Mouse (Mus musculus): ENCODE results near the gene Dtd2.

Dtd2 gene
- long read RNA-seq, experiment 1, transcript Dtd2-201 (3 exons, 2,564 nt), result major isoform, 13 of 21 reads
- long read RNA-seq, experiment 1, transcript Dtd2-202 (4 exons, 1,012 nt), result minor isoform, 6 of 21 reads
- long read RNA-seq, experiment 1, partial matches to known transcripts, result 0 of 21 reads
- long read RNA-seq, experiment 1, other reads (novel, unspliced or antisense), result 2 of 21 reads
- long read RNA-seq, experiment 2, transcript Dtd2-201 (3 exons, 2,564 nt), result major isoform, 17 of 22 reads
- long read RNA-seq, experiment 2, partial matches to known transcripts, result 0 of 22 reads
- long read RNA-seq, experiment 2, other reads (novel, unspliced or antisense), result 2 of 22 reads

- intact Hi-C loops (cut with DNase I), result no loop called here
These were observed at the start of gene Dtd2 for GRCm38 (mm10) chr12:52005877-52006632. Gene Dtd2, minus strand, starts transcription at chr12:52006501.

GRCm38 (mm10) chr12:52049324-52049723, 43.0 kb upstream of the Dtd2 start:
- intact Hi-C loops (cut with DNase I), result loop anchor here (10.0 kb wide), 1 partner anchor 225 kb away; no protein-coding TSS in a partner anchor

- intact Hi-C loops (cut with DNase I), result loop anchor here (10.0 kb wide), 1 partner anchor 228 kb away; no protein-coding TSS in a partner anchor
These were observed 40.1 kb upstream of the Dtd2 start for GRCm38 (mm10) chr12:52046371-52046770.

- intact Hi-C loops (cut with DNase I), result loop anchor here (10.0 kb wide), 1 partner anchor 232 kb away; no protein-coding TSS in a partner anchor
These were observed 36.6 kb upstream of the Dtd2 start for GRCm38 (mm10) chr12:52042818-52043336.

GRCm38 (mm10) chr12:52038352-52038751, 32.1 kb upstream of the Dtd2 start:
- intact Hi-C loops (cut with DNase I), result loop anchor here (5.0 to 10.0 kb wide), 2 partner anchors 466 to 599 kb away; partner anchors contain the start of gene Arhgap5

GRCm38 (mm10) chr12:52034956-52035355, 28.7 kb upstream of the Dtd2 start:
- intact Hi-C loops (cut with DNase I), result loop anchor here (5.0 to 10.0 kb wide), 2 partner anchors 470 to 602 kb away; partner anchors contain the start of gene Arhgap5

GRCm38 (mm10) chr12:52032276-52032675, 26.0 kb upstream of the Dtd2 start:
- intact Hi-C loops (cut with DNase I), result loop anchor here (10.0 kb wide), 1 partner anchor 473 kb away; the partner anchor contains the start of gene Arhgap5

- intact Hi-C loops (cut with DNase I), result no loop called here
These were observed 21.7 kb upstream of the Dtd2 start, which contains the start of gene Gpr33 for GRCm38 (mm10) chr12:52027963-52028362. Gene Gpr33, minus strand, starts transcription at chr12:52028063.

- intact Hi-C loops (cut with DNase I), result loop anchor here (5.0 to 10.0 kb wide), 2 partner anchors 818 to 880 kb away; no protein-coding TSS in a partner anchor
These were observed 8.3 kb upstream of the Dtd2 start for GRCm38 (mm10) chr12:52014494-52015029.

- intact Hi-C loops (cut with DNase I), result loop anchor here (5.0 to 10.0 kb wide), 2 partner anchors 818 to 881 kb away; no protein-coding TSS in a partner anchor
These were observed 7.7 kb upstream of the Dtd2 start for GRCm38 (mm10) chr12:52014044-52014443.

GRCm38 (mm10) chr12:52013274-52013673, 7.0 kb upstream of the Dtd2 start:
- intact Hi-C loops (cut with DNase I), result loop anchor here (5.0 to 10.0 kb wide), 2 partner anchors 819 to 882 kb away; no protein-coding TSS in a partner anchor

GRCm38 (mm10) chr12:52012159-52012558, 5.9 kb upstream of the Dtd2 start:
- intact Hi-C loops (cut with DNase I), result loop anchor here (5.0 to 10.0 kb wide), 2 partner anchors 820 to 883 kb away; no protein-coding TSS in a partner anchor

GRCm38 (mm10) chr12:52010630-52010961, 4.3 kb upstream of the Dtd2 start:
- intact Hi-C loops (cut with DNase I), result loop anchor here (2.0 to 10.0 kb wide), 3 partner anchors 628 to 884 kb away; no protein-coding TSS in a partner anchor

GRCm38 (mm10) chr12:52009928-52010629, 3.8 kb upstream of the Dtd2 start:
- intact Hi-C loops (cut with DNase I), result loop anchor here (2.0 to 10.0 kb wide), 3 partner anchors 629 to 885 kb away; no protein-coding TSS in a partner anchor

GRCm38 (mm10) chr12:52006633-52006994, 313 bp upstream of the Dtd2 start:
- intact Hi-C loops (cut with DNase I), result no loop called here

- intact Hi-C loops (cut with DNase I), result no loop called here
These were observed 3.6 kb downstream of the Dtd2 start for GRCm38 (mm10) chr12:52002746-52003145.

GRCm38 (mm10) chr12:52001544-52001943, 4.8 kb downstream of the Dtd2 start:
- intact Hi-C loops (cut with DNase I), result no loop called here

GRCm38 (mm10) chr12:51998366-51998932, 7.9 kb downstream of the Dtd2 start:
- intact Hi-C loops (cut with DNase I), result loop anchor here (5.0 to 10.0 kb wide), 2 partner anchors 51 to 184 kb away; no protein-coding TSS in a partner anchor

- intact Hi-C loops (cut with DNase I), result loop anchor here (5.0 to 10.0 kb wide), 2 partner anchors 49 to 181 kb away; no protein-coding TSS in a partner anchor
These were observed 10.4 kb downstream of the Dtd2 start for GRCm38 (mm10) chr12:51995738-51996536.

Measured in adrenal gland (tissue).